Mouse (Mus musculus): ENCODE measurements at regions not wholly inside any gene's neighbourhood (a gene's known extent, or its start where the extent isn't known, plus 50 kb on each side); places are given as distances from the start of the nearest gene placed in this dataset.

- Histone ChIP-seq H3K4me1 (replicated peaks) (no peaks in the 10 kb centered on the region; the same call in 1 of the 2 replicates), H3K4me2 (no peak overlapping the region), H3K27me3 (no peaks in the 10 kb centered on the region), H3K9me3 (peaks cover 3% of the 10 kb centered on the region; the same call in 1 of the 2 replicates), H3K9ac (replicated peaks) (no peak overlapping the region), H3K27ac (no peak overlapping the region), H3K36me3 (no peaks in the 10 kb centered on the region), H3K4me3 (replicated peaks) (no peak overlapping the region)
- ATAC-seq (ENCODE audit: insufficient number of reproducible peaks, insufficient read depth, low FRiP score, low TSS enrichment, low read depth): no peak
- 63% methylated on average over 13 of the region's 13 CpGs for WGBS
These were observed 95.6 kb upstream of the Fat1 start for GRCm38 (mm10) chr8:44839504-44840209.

- Histone ChIP-seq H3K9me3 (peaks cover 6% of the 10 kb centered on the region; the same call in 1 of the 2 replicates), H3K4me2 (no peak overlapping the region), H3K4me1 (replicated peaks) (no peaks in the 10 kb centered on the region; the same call in 1 of the 2 replicates), H3K4me3 (replicated peaks) (no peak overlapping the region), H3K27ac (no peak overlapping the region), H3K9ac (replicated peaks) (no peak overlapping the region), H3K36me3 (no peaks in the 10 kb centered on the region), H3K27me3 (no peaks in the 10 kb centered on the region)
- 52% methylated on average over 3 of the region's 3 CpGs for WGBS
- ATAC-seq (ENCODE audit: insufficient number of reproducible peaks, insufficient read depth, low FRiP score, low TSS enrichment, low read depth): no peak
These were observed 94.6 kb upstream of the Fat1 start for GRCm38 (mm10) chr8:44840646-44841045.

GRCm38 (mm10) chr8:44844362-44844761, 90.9 kb upstream of the Fat1 start:
- Histone ChIP-seq H3K9ac (replicated peaks) (no peak overlapping the region), H3K27me3 (no peaks in the 10 kb centered on the region), H3K9me3 (peaks cover 6% of the 10 kb centered on the region; the same call in 1 of the 2 replicates), H3K27ac (no peak overlapping the region), H3K4me3 (replicated peaks) (no peak overlapping the region), H3K4me2 (no peak overlapping the region), H3K4me1 (replicated peaks) (peaks cover 7% of the 10 kb centered on the region; the same call in 1 of the 2 replicates), H3K36me3 (no peaks in the 10 kb centered on the region)
- ATAC-seq (ENCODE audit: insufficient number of reproducible peaks, insufficient read depth, low FRiP score, low TSS enrichment, low read depth): no peak
- WGBS: 97% methylated on average over 1 of the region's 1 CpGs

GRCm38 (mm10) chr8:44852223-44852622, 83.0 kb upstream of the Fat1 start:
- no peaks in the 10 kb centered on the region for H3K36me3 ChIP-seq
- ATAC-seq (ENCODE audit: insufficient number of reproducible peaks, insufficient read depth, low FRiP score, low TSS enrichment, low read depth): no peak
- no peaks in the 10 kb centered on the region for H3K9me3 ChIP-seq
- H3K9ac ChIP-seq (replicated peaks): no peak overlapping the region
- no peak overlapping the region for H3K27ac ChIP-seq
- no peak overlapping the region for H3K4me2 ChIP-seq
- 78% methylated on average over 4 of the region's 4 CpGs for WGBS
- H3K4me3 ChIP-seq (replicated peaks): no peak overlapping the region
- peaks cover 7% of the 10 kb centered on the region; the same call in 1 of the 2 replicates for H3K4me1 ChIP-seq (replicated peaks)
- no peaks in the 10 kb centered on the region for H3K27me3 ChIP-seq

GRCm38 (mm10) chr8:44855115-44855514, 80.1 kb upstream of the Fat1 start:
- Histone ChIP-seq H3K9ac (replicated peaks) (no peak overlapping the region), H3K27ac (no peak overlapping the region), H3K4me3 (replicated peaks) (no peak overlapping the region), H3K27me3 (no peaks in the 10 kb centered on the region), H3K4me2 (no peak overlapping the region), H3K4me1 (replicated peaks) (no peaks in the 10 kb centered on the region), H3K9me3 (no peaks in the 10 kb centered on the region), H3K36me3 (no peaks in the 10 kb centered on the region)
- no peak for ATAC-seq (ENCODE audit: insufficient number of reproducible peaks, insufficient read depth, low FRiP score, low TSS enrichment, low read depth)
- WGBS: 89% methylated on average over 4 of the region's 4 CpGs

GRCm38 (mm10) chr8:44867202-44867601, 68.0 kb upstream of the Fat1 start:
- H3K9ac ChIP-seq (replicated peaks): no peak overlapping the region
- H3K4me2 ChIP-seq: no peak overlapping the region
- H3K27me3 ChIP-seq: no peaks in the 10 kb centered on the region
- 54% methylated on average over 6 of the region's 6 CpGs for WGBS
- H3K4me1 ChIP-seq (replicated peaks): peaks cover 16% of the 10 kb centered on the region
- no peak overlapping the region for H3K27ac ChIP-seq
- H3K9me3 ChIP-seq: no peaks in the 10 kb centered on the region
- no peak for ATAC-seq (ENCODE audit: insufficient number of reproducible peaks, insufficient read depth, low FRiP score, low TSS enrichment, low read depth)
- H3K4me3 ChIP-seq (replicated peaks): no peak overlapping the region
- H3K36me3 ChIP-seq: no peaks in the 10 kb centered on the region

- Histone ChIP-seq H3K4me3 (replicated peaks) (no peak overlapping the region), H3K9me3 (no peaks in the 10 kb centered on the region), H3K9ac (replicated peaks) (no peak overlapping the region), H3K27ac (no peak overlapping the region), H3K36me3 (no peaks in the 10 kb centered on the region), H3K27me3 (no peaks in the 10 kb centered on the region), H3K4me1 (replicated peaks) (peaks cover 16% of the 10 kb centered on the region), H3K4me2 (no peak overlapping the region)
- 48% methylated on average over 5 of the region's 5 CpGs for WGBS
- ATAC-seq (ENCODE audit: insufficient number of reproducible peaks, insufficient read depth, low FRiP score, low TSS enrichment, low read depth): no peak
These were observed 67.6 kb upstream of the Fat1 start for GRCm38 (mm10) chr8:44867666-44868065.

- whole genome bisulfite sequencing: 41% methylated on average over 5 of the region's 5 CpGs
- Histone ChIP-seq H3K27ac (no peak overlapping the region), H3K4me2 (no peak overlapping the region)
These were observed 58.2 kb upstream of the Fat1 start for GRCm38 (mm10) chr8:44877066-44877465.

GRCm38 (mm10) chr8:44878208-44878607, 57.0 kb upstream of the Fat1 start:
- WGBS: 16% methylated on average over 3 of the region's 3 CpGs
- H3K4me3 ChIP-seq (replicated peaks): no peak overlapping the region
- no peaks in the 10 kb centered on the region for H3K9me3 ChIP-seq
- no peaks in the 10 kb centered on the region for H3K27me3 ChIP-seq
- H3K4me1 ChIP-seq (replicated peaks): peaks cover 7% of the 10 kb centered on the region
- no peak for ATAC-seq (ENCODE audit: insufficient number of reproducible peaks, insufficient read depth, low FRiP score, low TSS enrichment, low read depth)
- H3K27ac ChIP-seq: no peak overlapping the region
- no peaks in the 10 kb centered on the region for H3K36me3 ChIP-seq
- H3K4me2 ChIP-seq: no peak overlapping the region
- no peak overlapping the region for H3K9ac ChIP-seq (replicated peaks)

More at GRCm38 (mm10) chr8:44877066-44877465, 58.2 kb upstream of the Fat1 start:
- no peak overlapping the region for H3K9ac ChIP-seq (replicated peaks)
- no peak overlapping the region for H3K4me3 ChIP-seq (replicated peaks)
- no peaks in the 10 kb centered on the region for H3K27me3 ChIP-seq
- H3K9me3 ChIP-seq: no peaks in the 10 kb centered on the region
- H3K4me1 ChIP-seq (replicated peaks): peaks cover 7% of the 10 kb centered on the region
- ATAC-seq (ENCODE audit: insufficient number of reproducible peaks, insufficient read depth, low FRiP score, low TSS enrichment, low read depth): no peak
- H3K36me3 ChIP-seq: no peaks in the 10 kb centered on the region

- no peak overlapping the region for H3K4me3 ChIP-seq (replicated peaks)
- no peak for ATAC-seq (ENCODE audit: insufficient number of reproducible peaks, insufficient read depth, low FRiP score, low TSS enrichment, low read depth)
- no peak overlapping the region for H3K27ac ChIP-seq
- no peak overlapping the region for H3K9ac ChIP-seq (replicated peaks)
- H3K27me3 ChIP-seq: no peaks in the 10 kb centered on the region
- H3K4me2 ChIP-seq: no peak overlapping the region
- WGBS: 81% methylated on average over 4 of the region's 4 CpGs
- no peaks in the 10 kb centered on the region for H3K36me3 ChIP-seq
- no peaks in the 10 kb centered on the region for H3K9me3 ChIP-seq
- H3K4me1 ChIP-seq (replicated peaks): peaks cover 7% of the 10 kb centered on the region
These were observed 56.1 kb upstream of the Fat1 start for GRCm38 (mm10) chr8:44879186-44879585.

- no peak for ATAC-seq (ENCODE audit: insufficient number of reproducible peaks, insufficient read depth, low FRiP score, low TSS enrichment, low read depth)
- Histone ChIP-seq H3K27ac (no peak overlapping the region), H3K4me2 (no peak overlapping the region), H3K27me3 (no peaks in the 10 kb centered on the region), H3K4me1 (replicated peaks) (no peaks in the 10 kb centered on the region), H3K4me3 (replicated peaks) (no peak overlapping the region), H3K9me3 (no peaks in the 10 kb centered on the region), H3K36me3 (no peaks in the 10 kb centered on the region), H3K9ac (replicated peaks) (no peak overlapping the region)
- WGBS: 75% methylated on average over 8 of the region's 8 CpGs
These were observed 50.7 kb upstream of the Fat1 start for GRCm38 (mm10) chr8:44884399-44885006.

Measured in limb, embryonic 12.5 days (tissue).